Mouse (Mus musculus) spleen, adult 2 months (tissue): ENCODE data around the gene Adarb1.

Experiments used
- CTCF ChIP-seq: fragments of 200-500 bp; IDR thresholded peaks from 2 replicates; pipeline ENCODE4 v1.5.1; 2011; ENCODE audit warnings: mild to moderate bottlenecking, inconsistent platforms; ENCODE audit not compliant: insufficient read depth, insufficient read length, insufficient replicate concordance; ENCODE audit errors: extremely low read depth
- POLR2A ChIP-seq: fragments of 200-500 bp; IDR thresholded peaks from 2 replicates; pipeline ENCODE4 v1.6.1; 2011; ENCODE audit warnings: low read depth, low read length, inconsistent platforms

DNA sequence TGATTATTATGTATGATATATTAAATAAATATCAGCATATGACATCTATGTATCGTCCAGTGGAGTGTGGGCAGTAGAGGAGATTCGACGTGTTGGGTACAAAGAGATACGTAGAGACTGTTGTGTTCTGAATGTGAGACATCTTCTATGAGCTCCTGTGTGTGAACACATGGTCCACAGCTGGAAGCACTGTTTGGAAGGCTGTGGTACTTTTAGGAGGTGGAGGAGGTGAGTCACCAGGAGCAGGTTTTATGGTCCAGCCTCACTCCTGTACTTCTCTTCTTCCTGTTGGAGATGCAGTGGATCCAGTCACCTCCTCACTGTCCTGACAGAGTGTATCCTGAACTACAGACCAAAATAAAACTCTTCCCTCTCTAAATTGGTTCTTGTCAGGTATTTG, 38.9 kb downstream of the Adarb1 start:
- TF ChIP-seq CTCF = no peak
- TF ChIP-seq POLR2A = no peak
